Mouse (Mus musculus) embryonic facial prominence, embryonic 14.5 days (tissue): ENCODE measurements around the gene Cep95. TPM values are rescaled to one million over a fixed set of nuclear protein-coding genes. Genes with fewer than 3 reads are reported as not detected.

Source experiments
- ATAC-seq: fragments of 200-750 bp; cut with Nextera tagmentation; 2 replicates; pipeline ENCODE4 v1.8.0; 2017; ENCODE audit warnings: low read depth, moderate number of reproducible peaks, moderate TSS enrichment
- DNase-seq: peaks from one replicate; pipeline ENCODE4 v3.0.0-alpha.2; 2015; ENCODE audit warnings: low spot score
- H3K27ac ChIP-seq: fragments of 300-500 bp; sonication (generic); replicated peaks from 2 replicates; pipeline ENCODE4 v1.5.1; 2014; ENCODE audit warnings: low read depth, mild to moderate bottlenecking, low read length, moderate library complexity
- H3K27me3 ChIP-seq: fragments of 300-500 bp; sonication (generic); replicated peaks from 2 replicates; pipeline ENCODE4 v1.6.1; 2014; ENCODE audit warnings: low read length; ENCODE audit not compliant: control insufficient read depth, insufficient read depth
- H3K36me3 ChIP-seq: fragments of 300-500 bp; sonication (generic); 2 replicates; pipeline ENCODE4 v1.6.1; 2014; ENCODE audit warnings: low read length, mixed read lengths; ENCODE audit not compliant: control insufficient read depth, insufficient read depth
- H3K4me1 ChIP-seq: fragments of 300-500 bp; sonication (generic); 2 replicates; pipeline ENCODE4 v1.6.1; 2014; ENCODE audit warnings: antibody characterized with exemption, low read length; ENCODE audit not compliant: control insufficient read depth, insufficient read depth
- H3K4me2 ChIP-seq: fragments of 300-500 bp; sonication (generic); 2 replicates; pipeline ENCODE4 v1.6.1; 2014; ENCODE audit warnings: low read depth, mild to moderate bottlenecking, low read length, moderate library complexity, mixed read lengths
- H3K4me3 ChIP-seq: fragments of 300-500 bp; sonication (generic); 2 replicates; pipeline ENCODE4 v1.5.1; 2014; ENCODE audit warnings: low read depth, mild to moderate bottlenecking, low read length
- H3K9ac ChIP-seq: fragments of 300-500 bp; sonication (generic); 2 replicates; pipeline ENCODE4 v1.6.1; 2014; ENCODE audit warnings: low read depth, mild to moderate bottlenecking, low read length, moderate library complexity, mixed read lengths
- H3K9me3 ChIP-seq: fragments of 300-500 bp; sonication (generic); 2 replicates; pipeline ENCODE4 v1.6.1; 2016; ENCODE audit warnings: low read length; ENCODE audit not compliant: control insufficient read depth
- WGBS: fragments of 180-500 bp; shearing (Covaris S2); extraction: QIAGEN DNeasy Blood & Tissue Kit; methylation state at CpG from one replicate; pipeline ENCODE4 v1.1.7; 2014; 5-methylcytosine and 5-hydroxymethylcytosine counted together
- polyA plus RNA-seq: library from polyadenylated mRNA; unstranded; fragments of >200 nt; fragmentation: Nextera tagmentation; extraction: Ambion mirVana; gene quantifications from 2 replicates; pipeline ENCODE4 v1.2.1, GENCODE M21; 2014

The Cep95 gene
- polyA plus RNA-seq, 1 experiment from 2014 or later = 15.8 TPM

GRCm38 (mm10) chr11:106814601-106815320 lies 25.7 kb downstream of the Cep95 start:
- Histone ChIP-seq H3K27me3 (no peaks in the 10 kb centered on the region), H3K27ac (no peak overlapping the region), H3K9ac (no peak overlapping the region), H3K4me2 (no peak overlapping the region), H3K4me1 (no peaks in the 10 kb centered on the region), H3K9me3 (no peaks in the 10 kb centered on the region), H3K4me3 (no peak overlapping the region), H3K36me3 (peaks cover 90% of the 10 kb centered on the region)
- no peak for ATAC-seq
- no peak for DNase-seq
- 46% methylated on average over 14 of the region's 14 CpGs for WGBS

DNA sequence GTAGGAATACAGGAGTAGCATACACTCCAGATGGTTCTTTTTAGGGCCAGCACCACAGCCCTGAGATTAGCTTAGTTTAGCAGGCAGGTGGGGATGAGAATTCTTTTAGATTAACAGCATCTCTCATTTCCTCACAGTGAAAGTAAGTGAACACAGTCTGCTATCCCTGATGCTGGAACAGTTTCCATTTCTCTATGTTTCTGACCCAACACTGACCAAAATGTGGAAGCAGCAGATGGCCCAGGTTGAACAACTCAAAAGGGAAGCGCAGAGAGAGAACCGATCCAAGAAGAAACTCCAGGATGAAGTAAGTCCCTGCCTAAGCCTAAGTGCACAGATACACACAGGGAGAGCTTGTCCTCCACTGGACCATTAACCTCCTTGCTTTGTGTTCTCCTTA lies 26.3 kb downstream of the Cep95 start:
- no peak for DNase-seq
- ATAC-seq = no peak
- Histone ChIP-seq H3K9ac (no peak overlapping the region), H3K4me3 (no peak overlapping the region), H3K27ac (no peak overlapping the region), H3K36me3 (peaks cover 93% of the 10 kb centered on the region), H3K27me3 (no peaks in the 10 kb centered on the region), H3K4me2 (no peak overlapping the region), H3K9me3 (no peaks in the 10 kb centered on the region), H3K4me1 (no peaks in the 10 kb centered on the region)
- WGBS = 93% methylated on average over 2 of the region's 2 CpGs

DNA sequence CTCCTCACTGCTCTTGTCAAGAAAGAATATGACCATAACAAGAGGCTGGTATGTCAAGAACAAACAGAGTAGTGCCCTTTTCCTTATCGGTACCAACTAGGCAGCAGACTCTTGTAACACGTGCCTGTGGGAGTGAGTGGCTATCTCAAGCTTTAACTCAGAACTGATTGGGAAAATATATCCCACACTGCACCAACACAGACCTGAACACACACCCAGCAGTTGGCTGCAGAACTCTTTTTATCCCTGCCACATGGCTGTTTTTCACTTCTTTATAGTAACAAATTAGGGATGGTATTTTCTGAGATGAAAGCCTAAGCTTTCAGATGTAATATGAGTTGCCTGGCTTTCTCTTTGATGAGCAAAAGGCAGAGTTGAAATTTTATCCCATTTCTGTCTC lies 26.7 kb downstream of the Cep95 start:
- Histone ChIP-seq H3K36me3 (peaks cover 93% of the 10 kb centered on the region), H3K4me1 (no peaks in the 10 kb centered on the region; the same call in 1 of the 2 replicates), H3K27me3 (no peaks in the 10 kb centered on the region), H3K27ac (no peak overlapping the region), H3K9me3 (no peaks in the 10 kb centered on the region), H3K4me2 (no peak overlapping the region), H3K4me3 (no peak overlapping the region), H3K9ac (no peak overlapping the region)
- WGBS = 59% methylated on average over 2 of the region's 2 CpGs
- ATAC-seq (no peak), DNase-seq (no peak)

DNA sequence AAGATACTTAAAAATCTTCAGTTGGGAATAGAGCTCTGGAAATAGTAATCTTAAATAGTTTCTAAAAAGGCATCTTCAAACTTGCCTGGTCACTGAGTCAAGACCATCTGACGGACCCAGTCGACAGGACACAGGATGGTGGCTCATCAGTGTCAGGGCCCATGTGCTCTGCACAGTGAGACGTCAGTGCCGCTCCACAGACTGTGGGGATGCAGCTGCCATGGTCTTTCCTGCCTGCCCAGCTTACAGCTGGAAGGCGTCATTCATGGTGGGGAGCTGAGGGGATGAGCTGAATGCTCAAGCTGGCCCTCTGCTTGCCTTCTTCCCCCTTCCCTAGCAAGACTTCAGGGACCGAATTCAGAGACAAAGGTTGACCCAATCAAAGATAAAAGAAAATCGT lies 27.3 kb downstream of the Cep95 start:
- peak; percentile 33 for DNase-seq
- H3K27ac ChIP-seq = no peak overlapping the region
- WGBS = 67% methylated on average over 7 of the region's 7 CpGs
- H3K9me3 ChIP-seq = no peaks in the 10 kb centered on the region
- H3K4me2 ChIP-seq = no peak overlapping the region
- H3K9ac ChIP-seq = no peak overlapping the region
- ATAC-seq = peak; percentile 37; the same call in 1 of the 2 replicates
- H3K36me3 ChIP-seq = peaks cover 94% of the 10 kb centered on the region
- no peaks in the 10 kb centered on the region; the same call in 1 of the 2 replicates for H3K4me1 ChIP-seq
- no peak overlapping the region for H3K4me3 ChIP-seq
- H3K27me3 ChIP-seq = no peaks in the 10 kb centered on the region

DNA sequence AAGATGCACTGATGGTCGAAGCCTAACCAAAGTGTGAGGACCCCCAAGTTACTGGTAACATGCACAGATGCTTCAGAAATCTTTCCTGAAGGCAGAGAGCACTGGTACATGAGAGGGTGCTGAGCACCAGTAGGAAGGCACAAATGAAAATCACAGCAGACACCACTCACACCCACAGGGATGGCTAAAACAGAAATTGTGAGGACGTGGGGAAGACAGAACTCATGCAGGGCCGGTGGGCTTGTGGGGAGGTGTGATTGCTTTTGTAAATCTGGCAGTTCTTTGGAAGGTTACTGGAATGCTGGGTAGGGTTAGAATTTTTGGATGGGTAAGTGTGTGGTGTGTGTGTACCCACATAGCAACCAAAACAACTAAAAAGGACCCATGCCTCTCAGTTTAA lies 28.1 kb downstream of the Cep95 start:
- Histone ChIP-seq H3K9ac (no peak overlapping the region), H3K9me3 (no peaks in the 10 kb centered on the region), H3K4me2 (no peak overlapping the region), H3K27ac (no peak overlapping the region), H3K36me3 (peaks cover 88% of the 10 kb centered on the region), H3K27me3 (no peaks in the 10 kb centered on the region), H3K4me3 (no peak overlapping the region), H3K4me1 (no peaks in the 10 kb centered on the region; the same call in 1 of the 2 replicates)
- ATAC-seq (no peak), DNase-seq (no peak)
- WGBS = 79% methylated on average over 3 of the region's 3 CpGs

GRCm38 (mm10) chr11:106817808-106818207 lies 28.8 kb downstream of the Cep95 start:
- Histone ChIP-seq H3K4me3 (no peak overlapping the region), H3K9me3 (no peaks in the 10 kb centered on the region), H3K4me1 (no peaks in the 10 kb centered on the region; the same call in 1 of the 2 replicates), H3K27ac (no peak overlapping the region), H3K9ac (no peak overlapping the region), H3K36me3 (peaks cover 88% of the 10 kb centered on the region), H3K27me3 (no peaks in the 10 kb centered on the region), H3K4me2 (no peak overlapping the region)
- WGBS = 77% methylated on average over 6 of the region's 6 CpGs
- ATAC-seq (no peak), DNase-seq (no peak)

DNA sequence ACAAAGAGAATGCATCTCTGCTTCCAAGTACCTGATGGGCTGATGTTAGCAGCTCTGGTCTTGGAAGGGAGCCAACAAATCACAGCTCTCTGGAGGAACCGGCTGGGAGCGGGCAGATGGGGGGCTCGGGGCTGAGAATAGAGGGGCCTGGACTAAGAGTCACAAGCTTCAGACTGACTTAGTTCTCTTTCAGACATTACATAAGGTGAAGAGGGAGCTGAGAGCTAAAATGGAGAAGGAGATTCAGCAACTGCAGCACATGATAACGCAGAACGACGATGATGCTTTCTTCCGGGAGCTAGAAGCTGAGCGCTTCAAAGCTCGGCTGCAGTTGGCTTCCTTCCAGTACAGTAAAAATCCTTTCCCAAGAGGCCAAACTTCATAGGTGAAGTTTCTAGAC lies 29.3 kb downstream of the Cep95 start:
- Histone ChIP-seq H3K36me3 (peaks cover 87% of the 10 kb centered on the region), H3K4me3 (no peak overlapping the region), H3K9ac (no peak overlapping the region), H3K27me3 (no peaks in the 10 kb centered on the region), H3K9me3 (no peaks in the 10 kb centered on the region), H3K4me1 (no peaks in the 10 kb centered on the region; the same call in 1 of the 2 replicates), H3K27ac (no peak overlapping the region; the same call in 1 of the 2 replicates), H3K4me2 (no peak overlapping the region)
- DNase-seq (peak; percentile 76), ATAC-seq (peak; percentile 69; the same call in 1 of the 2 replicates)
- WGBS = 44% methylated on average over 9 of the region's 9 CpGs

GRCm38 (mm10) chr11:106819595-106819994 lies 30.5 kb downstream of the Cep95 start:
- ATAC-seq (no peak), DNase-seq (no peak)
- no peak overlapping the region for H3K4me3 ChIP-seq
- H3K9me3 ChIP-seq = no peaks in the 10 kb centered on the region
- no peaks in the 10 kb centered on the region; the same call in 1 of the 2 replicates for H3K4me1 ChIP-seq
- H3K27me3 ChIP-seq = no peaks in the 10 kb centered on the region
- peaks cover 86% of the 10 kb centered on the region for H3K36me3 ChIP-seq
- no peak overlapping the region for H3K9ac ChIP-seq
- WGBS = 84% methylated on average over 9 of the region's 9 CpGs
- H3K27ac ChIP-seq = no peak overlapping the region
- no peak overlapping the region for H3K4me2 ChIP-seq

DNA sequence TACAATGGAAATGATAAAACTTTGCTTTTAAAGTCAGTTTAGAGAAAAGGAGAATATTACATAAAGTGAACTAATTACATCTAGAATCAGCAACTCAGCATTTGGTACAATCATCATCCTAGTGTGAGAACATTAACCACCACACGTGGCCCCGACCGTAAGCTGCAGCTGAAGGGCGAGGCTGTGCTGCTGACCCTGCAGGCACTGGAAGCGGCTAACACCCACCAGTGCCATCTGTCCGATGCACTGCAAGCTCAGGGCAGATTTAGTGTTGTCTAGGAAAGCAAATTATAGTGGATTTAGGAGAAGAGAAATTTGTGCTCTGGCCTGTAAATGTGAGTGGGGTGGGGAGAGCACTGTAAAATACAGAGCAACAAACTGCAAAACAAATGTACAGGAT lies 31.2 kb downstream of the Cep95 start:
- Histone ChIP-seq H3K4me2 (no peak overlapping the region), H3K27ac (no peak overlapping the region), H3K9me3 (no peaks in the 10 kb centered on the region), H3K27me3 (no peaks in the 10 kb centered on the region), H3K9ac (no peak overlapping the region), H3K4me1 (no peaks in the 10 kb centered on the region; the same call in 1 of the 2 replicates), H3K36me3 (peaks cover 84% of the 10 kb centered on the region), H3K4me3 (no peak overlapping the region)
- 69% methylated on average over 6 of the region's 6 CpGs for WGBS
- DNase-seq (no peak), ATAC-seq (no peak)
